Mouse (Mus musculus): ENCODE measurements at regions not wholly inside any gene's neighbourhood (a gene's known extent, or its start where the extent isn't known, plus 50 kb on each side); places are given as distances from the start of the nearest gene placed in this dataset.

DNA sequence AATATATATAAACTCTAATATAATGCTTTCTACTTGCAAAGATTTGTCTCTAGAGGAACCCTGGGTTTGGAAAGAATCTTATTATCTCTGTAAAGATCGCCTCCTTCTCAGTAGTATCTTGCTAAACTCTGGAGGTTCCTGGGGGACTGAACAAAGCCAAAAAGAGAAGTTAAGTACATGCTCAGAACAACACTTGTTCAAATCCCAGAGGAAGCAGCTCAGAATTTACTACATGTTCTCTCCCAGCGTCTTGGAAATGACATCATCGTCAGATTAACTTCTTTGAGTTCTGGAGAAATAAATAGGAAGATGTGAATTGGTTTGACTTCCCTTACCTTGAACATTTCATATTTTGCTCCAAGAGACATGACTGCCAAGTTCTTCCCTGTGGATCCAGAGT, 77.7 kb upstream of the Thbs1 start:
- no peak for DNase-seq (ENCODE audit: low spot score in 2 of 2)

- no peak for DNase-seq (ENCODE audit: low spot score in 2 of 2)
Measured at GRCm38 (mm10) chr2:118035333-118035732, 76.3 kb upstream of the Thbs1 start.

DNA sequence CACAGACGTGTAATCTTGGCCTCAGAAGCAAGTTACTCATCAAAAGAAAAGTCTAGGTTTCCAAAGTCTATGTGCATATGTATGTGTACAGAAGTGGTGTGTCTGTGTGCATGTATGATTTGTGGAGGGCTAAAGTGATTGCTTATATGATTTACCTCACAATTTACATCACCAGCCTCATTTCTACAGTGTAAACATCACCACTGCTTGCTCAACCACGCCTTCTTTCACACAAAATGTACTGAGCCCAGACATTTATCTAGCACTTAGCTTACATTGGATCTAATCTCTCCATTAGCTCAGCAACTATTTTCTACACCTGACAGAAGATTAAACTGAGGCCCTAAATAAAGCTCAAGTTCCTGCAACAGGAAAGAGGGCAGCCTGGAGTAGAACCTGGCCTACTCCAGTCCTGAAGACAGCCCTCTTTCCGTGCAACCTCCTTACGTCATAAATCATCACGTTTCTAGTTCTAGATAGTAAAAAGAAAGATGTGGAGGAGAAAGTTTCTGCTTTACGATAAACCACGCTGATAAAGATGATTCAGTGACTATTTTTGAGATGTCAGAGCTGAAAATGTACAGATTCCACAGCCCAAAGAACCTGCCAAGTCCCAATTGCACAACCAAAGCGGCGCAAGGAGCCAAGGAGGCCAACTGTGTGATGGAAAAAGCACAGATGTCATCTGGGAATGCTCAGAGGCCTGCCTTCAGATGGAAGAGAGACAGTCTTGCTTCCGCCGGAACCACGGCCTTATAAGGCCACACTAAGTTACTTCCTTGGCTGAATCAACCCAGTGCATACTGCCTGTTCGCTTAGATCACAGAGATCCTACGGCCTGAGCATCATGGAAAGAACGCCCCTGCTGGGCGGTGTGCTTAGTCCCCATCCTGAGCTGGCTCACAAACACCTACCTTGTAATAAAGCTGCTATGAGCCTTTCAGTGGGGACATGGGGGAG, 72.5 kb upstream of the Thbs1 start:
- peak in 1 of 2 experiments; percentile 11 for DNase-seq (ENCODE audit: low spot score in 2 of 2)

GRCm38 (mm10) chr2:118039819-118040206, 71.9 kb upstream of the Thbs1 start:
- DNase-seq (ENCODE audit: low spot score in 2 of 2): no peak

- no peak for DNase-seq (ENCODE audit: low spot score in 2 of 2)
Measured at GRCm38 (mm10) chr2:118042380-118043055, 69.2 kb upstream of the Thbs1 start.

DNA sequence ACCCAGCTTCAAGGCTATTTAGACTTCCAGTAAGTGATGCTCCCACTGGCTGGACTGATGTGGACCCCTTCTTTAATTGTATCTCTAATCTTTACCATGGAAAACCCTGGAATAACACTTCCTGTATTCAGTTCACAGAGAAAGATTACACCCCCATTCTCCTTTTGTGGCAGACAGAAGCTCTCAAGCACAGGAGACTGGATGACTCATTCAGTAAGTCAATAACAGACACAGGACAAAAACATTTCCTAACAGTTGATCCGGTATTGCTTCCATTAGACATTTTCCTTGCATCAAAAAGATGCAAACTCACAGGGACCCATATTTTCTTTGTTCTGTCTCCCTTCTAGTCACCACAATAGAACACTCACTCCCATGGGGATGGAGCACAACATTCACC, 67.0 kb upstream of the Thbs1 start:
- DNase-seq (ENCODE audit: low spot score in 2 of 2): no peak

DNA sequence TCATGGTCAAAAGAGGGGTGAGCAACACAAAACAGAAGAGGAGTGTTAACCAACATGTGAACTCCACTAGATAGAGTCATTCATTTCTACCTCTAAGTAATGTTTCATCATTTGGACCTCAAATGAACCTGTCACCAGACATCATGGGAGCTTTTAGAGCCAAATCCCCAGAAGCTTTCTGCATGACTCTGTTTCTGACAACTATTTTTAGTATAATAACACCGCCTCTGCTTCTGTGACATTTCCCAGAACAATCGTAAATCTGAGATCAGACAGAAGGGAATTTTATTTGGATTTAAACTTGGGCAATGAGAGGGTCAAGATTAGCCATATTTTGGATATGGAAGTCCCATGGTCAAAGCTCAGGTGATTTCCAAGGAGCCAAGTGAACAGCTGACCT, 61.4 kb upstream of the Thbs1 start:
- DNase-seq (ENCODE audit: low spot score in 2 of 2): no peak

GRCm38 (mm10) chr2:118051610-118052009, 60.1 kb upstream of the Thbs1 start:
- DNase-seq (ENCODE audit: low spot score in 2 of 2): no peak

- no peak for DNase-seq (ENCODE audit: low spot score in 2 of 2)
Measured at GRCm38 (mm10) chr2:118053512-118053911, 58.2 kb upstream of the Thbs1 start.

- DNase-seq (ENCODE audit: low spot score in 2 of 2): no peak
Measured at GRCm38 (mm10) chr2:118058654-118059395, 52.9 kb upstream of the Thbs1 start.

DNA sequence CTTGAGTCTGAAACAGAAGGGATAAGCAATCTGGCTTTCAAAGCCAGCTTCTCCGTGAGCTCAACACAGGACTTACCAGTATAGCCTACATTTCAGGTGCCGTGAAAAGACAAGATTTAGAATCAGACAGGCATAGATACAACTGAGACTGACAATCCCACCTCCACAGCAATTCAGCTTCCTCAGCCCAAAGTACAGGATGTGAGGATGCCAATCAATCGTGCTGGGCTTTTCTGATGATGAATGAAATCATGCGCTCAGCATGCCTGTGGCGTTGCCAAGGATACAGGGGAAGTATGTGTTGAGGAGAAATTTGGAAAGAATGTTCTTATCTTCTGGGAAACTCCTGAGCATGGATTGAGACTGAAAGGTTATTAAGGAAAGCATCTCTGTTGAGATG, 50.4 kb upstream of the Thbs1 start:
- no peak for DNase-seq (ENCODE audit: low spot score in 2 of 2)
